Mouse (Mus musculus): ENCODE results near the gene Cfap77.

Gene Cfap77

GRCm38 (mm10) chr2:28997161-28997834 lies 57.6 kb downstream of the Cfap77 start:
- DNase-seq (ENCODE audit: low spot score in 2 of 2), result no peak

DNA sequence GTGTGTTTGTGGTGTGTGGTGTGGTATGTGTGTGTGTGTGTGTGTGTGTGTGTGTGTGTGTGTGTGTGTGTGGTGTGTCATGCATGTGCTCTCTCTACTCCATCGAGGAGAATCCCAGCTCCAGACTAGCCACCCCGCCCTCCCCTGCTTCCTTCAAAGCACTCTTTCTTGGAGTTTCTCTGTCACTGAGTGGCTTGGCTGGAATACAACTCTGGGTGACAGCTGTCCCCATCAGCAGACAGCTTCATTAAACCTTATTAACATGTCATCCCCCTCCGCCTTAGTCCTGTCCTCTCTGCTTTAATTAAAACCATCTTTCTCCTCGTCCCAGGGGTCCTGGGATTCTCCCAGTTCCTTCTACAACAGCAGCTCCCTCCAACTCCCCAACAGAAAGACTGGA lies 59.4 kb downstream of the Cfap77 start:
- DNase-seq (ENCODE audit: low spot score in 2 of 2), result no peak

GRCm38 (mm10) chr2:28994014-28994413 lies 60.9 kb downstream of the Cfap77 start:
- DNase-seq (ENCODE audit: low spot score in 2 of 2), result no peak

GRCm38 (mm10) chr2:28988781-28989180 lies 66.1 kb downstream of the Cfap77 start:
- no peak for DNase-seq (ENCODE audit: low spot score in 2 of 2)

DNA sequence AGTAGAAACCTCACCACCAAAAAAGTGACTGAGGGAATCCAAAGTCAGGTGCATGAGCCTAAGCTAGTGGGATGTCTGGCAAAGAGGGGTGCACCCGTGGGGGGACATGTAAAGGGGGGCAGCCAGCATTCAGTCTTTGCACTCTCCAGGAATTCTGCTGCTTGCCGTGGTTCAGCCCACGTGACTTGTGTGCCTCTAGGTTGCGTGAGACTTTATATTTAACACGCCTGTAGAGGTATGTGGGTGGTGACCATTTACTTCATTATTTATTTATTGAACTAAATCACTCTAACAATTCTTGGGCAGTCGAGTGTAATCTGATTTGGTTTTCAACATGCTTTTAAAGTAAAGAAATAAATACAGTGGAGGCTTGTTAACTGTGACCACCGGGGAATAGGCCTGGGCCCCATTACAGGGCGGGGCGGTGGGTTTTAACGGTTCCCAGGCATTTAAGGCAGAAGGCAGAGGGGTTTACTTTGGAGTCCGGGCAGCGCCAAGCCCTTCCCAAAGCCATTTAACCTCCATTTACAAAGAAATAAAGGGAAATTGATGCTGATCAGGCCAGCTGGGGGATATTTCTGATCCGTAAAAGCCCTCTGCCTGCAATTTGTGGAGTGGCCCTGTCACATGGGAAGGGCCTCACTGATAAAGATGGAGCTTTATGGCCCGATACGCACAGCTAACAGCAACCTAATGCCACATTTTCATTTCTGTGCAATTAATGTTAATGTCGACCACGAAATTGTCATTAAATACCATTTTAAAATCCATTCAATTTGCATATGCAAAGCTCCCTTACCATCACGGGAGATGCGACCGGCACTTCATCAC lies 74.6 kb downstream of the Cfap77 start:
- no peak for DNase-seq (ENCODE audit: low spot score in 2 of 2)

DNA sequence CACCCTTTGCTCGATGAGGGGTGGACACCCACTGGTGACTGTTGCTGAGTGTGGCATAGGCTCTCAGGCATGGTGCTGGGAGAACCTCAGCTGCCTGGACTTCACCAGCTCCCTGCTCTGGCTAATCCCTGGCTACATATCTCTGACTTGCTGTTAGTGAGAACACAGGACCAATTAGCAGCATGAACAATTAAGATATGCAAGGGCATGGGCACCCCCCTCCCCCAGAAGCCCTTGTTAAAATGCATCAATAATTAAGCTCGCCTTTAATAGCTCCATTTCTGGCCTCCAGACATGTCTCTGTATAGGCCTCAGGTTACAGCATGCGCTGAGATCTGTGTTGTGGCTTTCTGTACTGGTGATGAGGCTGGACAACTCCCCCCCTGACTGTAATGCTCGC lies 76.4 kb downstream of the Cfap77 start:
- no peak for DNase-seq (ENCODE audit: low spot score in 2 of 2)

GRCm38 (mm10) chr2:28976635-28977034 lies 78.2 kb downstream of the Cfap77 start:
- DNase-seq (ENCODE audit: low spot score in 2 of 2), result peak; percentile 43 to 71

- no peak for DNase-seq (ENCODE audit: low spot score in 2 of 2)
Measured at GRCm38 (mm10) chr2:28975604-28976003, 79.3 kb downstream of the Cfap77 start.

GRCm38 (mm10) chr2:28974520-28974919 lies 80.3 kb downstream of the Cfap77 start:
- no peak for DNase-seq (ENCODE audit: low spot score in 2 of 2)

- no peak for DNase-seq (ENCODE audit: low spot score in 2 of 2)
Measured at GRCm38 (mm10) chr2:28973832-28974450, 80.9 kb downstream of the Cfap77 start.

- DNase-seq (ENCODE audit: low spot score in 2 of 2), result no peak
Measured at GRCm38 (mm10) chr2:28970424-28970823, 84.4 kb downstream of the Cfap77 start.

DNA sequence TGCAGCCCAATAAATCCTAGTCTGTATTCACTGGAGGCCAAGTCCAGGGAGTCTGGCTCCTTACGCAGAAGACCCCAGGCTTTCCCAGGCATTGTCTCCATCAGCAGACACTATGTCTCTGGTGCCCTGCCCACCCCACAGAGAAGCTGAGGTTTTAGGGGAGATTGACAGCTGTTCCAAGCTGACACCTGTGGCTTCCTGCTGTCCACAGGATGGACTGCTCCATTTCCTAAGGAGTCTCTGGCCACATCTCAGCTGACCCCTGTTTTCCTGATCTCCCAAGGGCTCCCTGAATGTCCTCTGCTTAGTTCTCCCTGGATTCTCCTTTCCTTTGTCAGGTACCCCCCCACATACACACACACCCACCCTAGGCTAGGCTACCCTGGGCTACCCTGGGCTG lies 86.6 kb downstream of the Cfap77 start:
- no peak for DNase-seq (ENCODE audit: low spot score in 2 of 2)

GRCm38 (mm10) chr2:28966151-28966795 lies 88.6 kb downstream of the Cfap77 start:
- DNase-seq (ENCODE audit: low spot score in 2 of 2), result no peak

- DNase-seq (ENCODE audit: low spot score in 2 of 2), result no peak
Measured at GRCm38 (mm10) chr2:28963565-28963964, 91.3 kb downstream of the Cfap77 start.

DNA sequence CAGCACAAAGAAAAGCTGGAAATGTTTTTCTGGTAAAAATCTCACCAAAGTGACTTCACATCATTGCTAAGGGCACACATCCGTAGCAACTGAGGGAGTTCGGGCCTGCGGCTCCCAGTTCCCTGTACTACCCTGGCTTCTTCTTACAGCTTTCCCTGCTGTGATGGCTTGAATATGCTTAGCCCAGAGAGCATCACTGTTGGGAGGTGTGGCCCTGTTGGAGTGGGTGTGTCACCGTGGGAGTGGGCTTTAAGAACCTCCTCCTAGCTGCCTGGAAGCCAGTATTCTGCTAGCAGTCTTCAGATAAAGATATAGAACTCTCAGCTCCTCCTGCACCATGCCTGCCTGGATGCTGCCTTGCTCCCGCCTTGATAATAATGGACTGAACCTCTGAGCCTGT lies 93.2 kb downstream of the Cfap77 start:
- no peak for DNase-seq (ENCODE audit: low spot score in 2 of 2)

- no peak for DNase-seq (ENCODE audit: low spot score in 2 of 2)
Measured at GRCm38 (mm10) chr2:28961024-28961585, 93.8 kb downstream of the Cfap77 start.

GRCm38 (mm10) chr2:28956874-28957273 lies 98.0 kb downstream of the Cfap77 start:
- no peak for DNase-seq (ENCODE audit: low spot score in 2 of 2)

DNA sequence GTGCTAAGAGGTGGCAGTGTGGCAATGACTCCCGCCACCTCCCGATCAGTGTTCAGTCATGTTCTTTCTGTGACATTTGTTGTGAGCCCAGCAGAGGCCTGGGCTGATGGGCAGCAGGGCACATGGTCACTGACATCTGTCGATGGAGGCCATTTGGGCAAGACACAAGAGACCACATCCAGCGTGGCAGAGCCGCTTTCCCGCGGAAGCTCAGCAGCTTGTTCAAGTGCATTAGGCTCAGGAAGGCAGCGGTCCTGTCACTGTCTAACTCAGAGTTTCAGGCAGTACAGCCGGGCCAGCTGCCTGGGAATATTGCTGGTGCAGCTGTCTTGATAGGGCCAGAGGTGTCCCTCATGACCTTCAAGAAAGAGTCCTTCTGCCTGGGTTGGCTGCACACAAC lies 100.3 kb downstream of the Cfap77 start:
- no peak for DNase-seq (ENCODE audit: low spot score in 2 of 2)

DNA sequence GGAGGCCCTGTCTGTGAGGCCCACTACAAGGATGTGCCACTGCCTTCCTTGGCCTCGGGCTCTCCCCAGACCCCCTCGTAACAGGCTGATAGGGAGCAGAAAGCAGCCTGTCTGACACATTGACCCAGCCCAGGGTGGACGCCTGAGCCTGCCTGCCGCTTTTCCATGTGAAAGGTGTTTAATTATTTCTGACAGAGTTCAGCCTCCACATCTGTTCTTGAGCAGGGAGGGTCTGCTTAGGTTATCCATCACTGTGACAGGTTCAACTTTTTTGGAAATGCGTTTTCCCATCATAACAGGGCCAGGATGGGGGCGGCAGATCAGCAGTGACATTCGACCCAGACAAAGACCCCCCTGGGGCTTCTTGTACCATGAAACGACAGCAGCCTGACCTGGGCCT lies 101.9 kb downstream of the Cfap77 start:
- DNase-seq (ENCODE audit: low spot score in 2 of 2), result no peak

GRCm38 (mm10) chr2:28946312-28946711 lies 108.6 kb downstream of the Cfap77 start:
- DNase-seq (ENCODE audit: low spot score in 2 of 2), result no peak

GRCm38 (mm10) chr2:28945388-28945787 lies 109.5 kb downstream of the Cfap77 start:
- no peak for DNase-seq (ENCODE audit: low spot score in 2 of 2)

Data from right cerebral cortex, adult 2 months (tissue).